Mouse (Mus musculus): Measurements from ENCODE around the gene Dapk1. TPM values are rescaled to one million over a fixed set of nuclear protein-coding genes. Genes with fewer than 3 reads are reported as not detected.
A peak's percentile ranks its signal among the peaks of the same experiment; 100 is the strongest.
"Not testable (repeated sequence)": the region's sequence is repeated elsewhere in the genome, so short reads cannot be mapped to it uniquely, and the experiment has no call there.

The Dapk1 gene
- 1 to 10 TPM; 1.4 to 1.8 TPM for polyA plus RNA-seq (2017; shearing (Covaris generic))

DNA sequence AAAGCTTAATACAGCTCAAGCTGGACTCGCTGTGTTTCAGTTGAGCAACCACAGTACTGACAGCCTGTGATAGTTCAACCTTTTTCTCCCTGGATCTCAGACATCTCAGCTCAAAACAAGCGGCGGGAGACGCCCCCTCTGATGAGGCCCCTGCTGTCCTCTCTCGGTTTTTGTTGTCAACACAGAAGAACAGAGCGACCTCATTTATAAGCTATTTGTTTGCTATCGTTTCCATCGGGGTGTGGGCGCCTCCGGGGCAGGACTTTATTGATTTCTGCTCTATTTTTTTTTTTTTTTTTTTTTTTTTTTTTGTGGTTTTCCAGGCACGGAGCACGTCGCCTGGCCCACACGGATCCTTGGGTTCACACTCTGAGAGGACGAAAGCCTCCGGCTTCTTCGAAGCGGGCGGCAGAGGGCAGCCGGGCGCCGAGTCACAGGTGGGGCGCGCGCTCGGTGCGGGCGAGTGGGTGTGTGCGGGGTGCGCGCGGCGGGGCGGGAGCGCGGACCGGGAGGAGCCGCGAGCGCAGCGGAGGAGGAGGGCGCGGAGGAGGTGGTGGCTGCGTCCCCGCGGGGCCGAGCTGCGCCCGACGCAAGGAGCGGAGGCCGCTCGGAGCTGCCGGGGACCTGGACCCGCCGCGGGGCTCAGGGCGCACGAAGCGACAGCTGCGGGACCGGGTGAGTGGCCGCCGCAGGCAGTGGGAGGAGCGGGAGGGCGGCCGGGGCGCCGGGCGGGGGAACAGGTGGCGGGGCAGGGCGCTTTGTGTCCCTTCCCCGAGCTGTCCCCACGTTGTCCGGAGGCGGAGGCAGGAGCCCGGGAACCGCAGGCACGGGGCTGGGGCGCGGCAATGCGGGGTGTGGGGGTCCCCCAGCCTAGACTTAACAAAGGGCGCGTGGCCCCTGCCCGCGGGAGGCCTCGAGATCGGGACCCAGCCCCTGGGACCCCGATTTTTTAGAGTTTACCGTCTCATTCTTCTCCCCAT is at the start of gene Dapk1:
TSS of gene Dapk1 (plus strand) at position 512 of the 980 bp plus-strand sequence.
- ATAC-seq: peak; percentile 71

DNA sequence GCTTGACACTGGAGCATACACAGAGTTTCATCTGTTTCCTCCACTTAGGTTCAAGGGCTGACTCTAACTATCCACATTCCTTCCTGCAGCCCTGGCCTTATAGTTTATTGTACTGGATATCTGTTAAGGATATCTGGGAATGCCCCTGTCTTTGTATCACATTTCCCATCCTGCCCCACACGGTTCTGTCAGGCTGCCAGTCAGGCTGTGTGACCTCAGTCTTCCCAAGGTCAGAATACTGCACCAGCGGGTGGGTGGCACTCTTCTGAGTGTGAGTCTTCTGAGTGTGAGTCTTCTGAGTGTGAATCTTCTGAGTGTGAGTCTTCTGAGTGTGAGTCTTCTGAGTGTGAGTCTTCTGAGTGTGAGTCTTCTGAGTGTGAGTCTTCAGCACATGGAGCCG is 48.4 kb upstream of the Dapk1 start:
- ATAC-seq: no peak

DNA sequence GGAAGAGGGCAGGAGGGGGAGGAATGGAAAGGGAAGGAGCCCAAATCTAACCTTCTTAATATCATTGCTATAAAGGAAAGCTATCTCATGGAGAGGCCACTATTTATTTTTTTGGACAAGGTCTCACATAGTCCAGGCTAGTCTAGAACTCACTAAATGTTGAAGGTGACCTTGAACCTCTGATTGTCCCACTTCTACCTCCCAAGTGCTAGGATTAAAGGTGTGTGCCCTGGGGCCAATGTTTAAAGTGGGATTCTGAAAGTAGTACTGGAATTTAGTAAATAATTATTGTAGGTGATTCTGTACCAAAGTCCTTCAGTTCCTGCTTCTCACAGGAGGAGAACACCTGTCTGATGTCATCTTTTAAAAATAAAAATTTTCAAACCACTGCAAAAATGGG is 45.3 kb upstream of the Dapk1 start:
- ATAC-seq: no peak

DNA sequence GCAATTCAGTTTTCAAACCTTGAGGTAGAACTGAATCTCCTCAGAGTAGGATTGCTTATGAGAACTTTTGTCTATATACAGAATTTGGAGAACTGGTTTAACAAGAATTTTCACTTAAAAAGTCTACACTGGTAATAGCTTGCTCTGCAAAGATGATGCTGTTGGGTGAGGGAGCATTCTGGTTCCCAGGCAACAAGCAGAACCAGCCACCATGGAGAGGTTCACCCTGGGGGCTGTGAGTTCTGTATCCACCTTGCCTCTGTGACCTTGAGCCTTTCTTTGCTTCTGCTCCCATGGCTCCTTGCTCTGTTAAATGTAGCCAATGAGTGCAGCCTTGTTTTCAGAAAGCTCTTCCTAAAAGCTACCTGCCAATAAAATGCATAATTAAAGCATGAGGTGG is 44.8 kb upstream of the Dapk1 start:
- ATAC-seq: no peak

DNA sequence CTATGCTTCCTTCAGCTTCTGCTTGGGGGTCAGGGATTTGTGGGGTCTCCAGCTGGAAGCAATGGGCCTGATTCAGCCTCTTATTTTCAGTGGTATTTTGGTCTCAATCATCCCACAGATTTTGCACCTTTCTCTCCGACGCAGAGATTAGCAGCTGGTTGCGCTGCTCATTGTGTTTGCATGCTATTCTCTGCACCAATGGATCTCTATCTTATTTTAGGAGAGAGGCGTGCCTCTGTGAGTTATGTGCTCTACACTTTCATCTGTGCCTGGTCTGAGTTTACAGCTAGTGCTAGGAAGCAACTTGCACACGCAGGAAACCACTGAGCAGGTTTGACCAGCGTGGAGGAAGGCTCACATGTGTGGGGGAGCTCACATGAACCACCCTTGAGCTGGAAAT is 37.4 kb upstream of the Dapk1 start:
- no peak for ATAC-seq

DNA sequence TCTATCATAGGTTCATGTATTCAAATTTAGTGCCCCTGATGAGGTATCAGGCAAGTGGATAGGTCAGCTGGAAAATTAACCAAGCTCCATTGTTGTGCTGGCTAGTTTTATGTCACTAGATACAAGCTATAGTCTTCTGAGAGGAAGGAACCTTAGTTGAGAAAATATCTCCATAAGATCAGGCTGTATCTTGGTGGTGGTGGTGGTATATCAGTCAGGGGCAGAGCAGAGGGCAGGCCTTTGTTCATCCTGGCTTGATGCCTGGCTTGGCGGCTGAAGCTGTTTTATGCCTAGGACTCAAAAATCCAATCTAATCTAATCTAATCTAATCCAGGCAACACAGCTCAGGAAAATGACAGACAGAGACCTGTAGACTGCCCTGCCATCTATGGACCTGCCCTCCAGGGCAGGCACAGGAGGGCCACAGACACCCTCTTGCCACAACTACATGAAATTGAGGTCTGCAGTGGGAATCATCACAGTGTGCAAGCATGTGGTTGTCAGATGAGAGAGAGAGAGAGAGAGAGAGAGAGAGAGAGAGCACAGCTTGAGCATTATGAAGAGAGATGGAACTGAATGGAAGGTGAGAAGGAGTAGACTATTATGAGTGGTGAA is 32.7 kb upstream of the Dapk1 start:
- ATAC-seq: no peak

DNA sequence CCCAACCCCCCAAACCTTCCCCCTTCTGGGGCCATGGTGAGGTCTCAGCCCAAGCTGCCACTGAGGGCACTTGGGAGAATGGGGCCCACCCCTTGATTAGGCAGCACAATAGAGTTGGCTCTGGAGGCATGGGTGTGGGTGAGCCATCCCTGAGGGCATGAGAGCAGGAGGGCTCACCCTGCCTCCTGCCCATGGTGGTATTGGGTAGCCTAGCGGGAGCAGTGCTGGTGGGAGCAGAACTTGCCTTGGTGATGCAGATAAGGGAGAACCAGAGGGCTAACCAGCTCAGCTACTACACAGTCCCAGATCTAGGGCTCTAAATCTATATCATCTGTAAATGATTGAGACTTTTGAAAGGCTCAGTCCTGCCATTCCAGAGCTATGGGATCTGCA is 32.2 kb upstream of the Dapk1 start:
- ATAC-seq: no peak

DNA sequence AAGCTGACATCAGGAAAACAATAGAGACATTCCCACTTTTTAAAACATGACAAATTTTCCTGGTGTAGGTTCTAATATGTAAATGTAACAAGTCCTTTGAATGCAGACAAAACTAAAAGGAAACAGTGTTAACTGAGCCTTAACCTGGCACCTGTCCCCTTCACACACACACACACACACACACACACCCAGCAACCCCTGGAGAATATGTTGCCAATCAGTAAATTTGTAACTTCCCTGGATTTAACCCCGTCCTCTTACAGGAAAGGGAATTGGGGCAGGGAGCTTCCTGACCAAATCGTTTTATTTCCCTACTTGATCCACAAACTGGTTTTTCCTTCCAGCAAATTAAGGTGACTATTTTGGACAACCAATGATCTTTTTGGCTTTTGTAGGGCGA is 28.2 kb upstream of the Dapk1 start:
- no peak for ATAC-seq

DNA sequence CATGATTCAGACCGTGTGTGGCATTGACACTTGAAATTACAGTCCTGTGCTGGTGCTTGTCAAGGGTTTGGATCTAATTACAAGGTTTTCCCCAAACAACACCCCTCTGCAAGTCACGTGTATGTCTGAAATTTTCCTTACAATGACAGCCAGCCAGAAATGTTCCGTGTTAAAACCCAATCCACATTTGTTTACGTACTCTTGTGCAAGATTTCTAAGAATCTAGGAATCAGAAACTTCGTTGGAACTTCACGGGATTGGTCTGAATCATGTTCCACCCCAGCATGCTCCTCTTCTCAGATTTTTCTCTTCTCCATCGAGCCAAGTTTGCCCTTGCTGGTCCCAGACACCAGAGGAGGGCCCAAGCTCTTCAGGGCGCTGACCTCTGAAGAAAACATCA is 27.8 kb upstream of the Dapk1 start:
- no peak for ATAC-seq

DNA sequence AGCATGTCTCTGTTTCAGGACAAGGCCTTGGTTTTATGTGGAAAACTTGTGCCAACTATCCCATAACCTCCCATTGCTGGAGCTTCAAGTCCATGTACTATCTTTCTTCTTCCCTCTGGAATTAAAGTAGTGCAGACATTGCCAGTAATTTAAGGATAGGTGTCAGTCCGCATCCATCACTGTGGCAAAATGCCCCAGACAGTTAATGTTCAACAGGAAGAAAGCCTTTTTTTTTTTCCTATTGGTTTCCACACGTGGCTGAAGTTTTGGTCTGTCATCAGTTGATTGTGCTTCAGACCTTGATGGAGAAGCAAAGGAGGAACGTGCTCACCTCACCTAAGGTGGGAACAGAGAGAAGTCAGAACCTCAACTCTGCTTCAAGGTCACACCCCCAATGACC is 23.2 kb upstream of the Dapk1 start:
- ATAC-seq: no peak

DNA sequence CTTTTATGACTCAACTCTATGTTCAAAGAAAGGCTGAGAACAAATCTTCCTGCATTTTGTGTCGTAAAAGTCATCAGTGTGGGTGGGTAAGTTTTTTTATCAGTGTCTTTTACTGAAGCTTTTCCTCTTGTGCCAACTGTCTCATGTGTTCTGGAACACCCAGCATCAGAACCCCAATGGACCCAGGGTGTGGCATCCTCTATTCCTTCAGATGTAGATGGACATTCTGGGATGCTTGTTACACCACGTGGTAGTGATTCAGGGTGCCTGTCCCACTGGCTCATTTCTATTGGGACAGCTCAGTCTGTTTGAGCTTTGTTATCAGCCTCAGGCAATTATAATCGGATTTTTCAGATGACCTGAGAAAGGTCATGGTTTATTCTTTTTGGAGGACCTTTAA is 6.9 kb upstream of the Dapk1 start:
- ATAC-seq: no peak

DNA sequence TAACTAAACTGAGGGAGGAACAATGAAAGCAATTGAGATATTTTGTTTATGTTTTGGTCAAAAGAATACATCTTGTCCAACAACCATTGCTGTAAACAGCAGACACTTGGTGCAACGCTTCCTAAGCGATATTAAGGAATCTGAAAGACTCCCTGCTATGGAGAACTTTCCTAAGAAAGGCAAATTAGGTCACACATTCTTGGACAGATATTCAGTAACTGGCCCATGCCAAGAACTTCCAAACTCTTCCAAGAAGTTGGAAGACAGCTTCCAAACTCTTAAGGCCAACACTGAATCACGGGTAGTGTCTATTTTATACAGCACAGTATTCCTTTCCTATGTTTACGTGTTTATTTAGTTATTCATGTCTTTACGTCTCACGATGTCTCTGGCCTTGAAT is 6.2 kb upstream of the Dapk1 start:
- ATAC-seq: no peak

DNA sequence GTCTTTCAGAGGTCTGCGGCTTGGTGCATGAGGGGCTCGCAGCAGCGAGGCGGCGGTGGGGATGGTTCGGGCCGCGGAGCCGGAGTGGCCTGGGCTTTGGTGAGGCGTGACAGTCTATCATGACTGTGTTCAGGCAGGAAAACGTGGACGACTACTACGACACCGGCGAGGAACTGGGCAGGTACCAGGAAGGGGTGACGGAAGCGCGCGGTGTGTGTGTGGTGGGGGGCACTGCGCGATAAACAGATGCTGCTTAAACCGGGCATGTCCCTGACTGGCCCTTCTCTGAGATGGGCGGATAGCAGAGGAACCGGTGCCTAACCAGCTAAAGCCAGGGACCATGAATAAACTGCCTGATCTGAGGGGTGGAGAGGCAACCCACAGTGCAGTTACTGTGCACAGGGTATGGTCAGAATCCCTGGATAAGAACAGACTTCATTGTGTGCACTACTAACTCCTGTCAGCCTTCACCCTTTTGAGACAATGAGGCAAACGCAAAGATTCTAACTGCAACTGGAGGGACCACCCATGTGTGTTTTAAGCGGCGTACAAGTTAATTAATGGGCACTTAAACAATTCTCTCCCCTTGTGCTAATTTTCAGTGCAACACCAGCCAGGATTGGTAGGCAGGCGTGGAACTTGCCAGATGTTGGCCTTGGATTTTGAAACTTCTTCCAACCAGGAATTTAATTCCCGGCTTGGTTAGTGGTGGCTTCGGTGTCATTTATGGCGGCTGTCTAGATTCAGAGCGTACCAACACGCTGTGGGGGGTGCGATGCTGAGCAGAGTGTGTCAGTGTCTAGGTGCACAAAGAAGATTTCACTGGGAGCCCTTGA is 887 bp downstream of the Dapk1 start:
- peak; percentile 65 for ATAC-seq

DNA sequence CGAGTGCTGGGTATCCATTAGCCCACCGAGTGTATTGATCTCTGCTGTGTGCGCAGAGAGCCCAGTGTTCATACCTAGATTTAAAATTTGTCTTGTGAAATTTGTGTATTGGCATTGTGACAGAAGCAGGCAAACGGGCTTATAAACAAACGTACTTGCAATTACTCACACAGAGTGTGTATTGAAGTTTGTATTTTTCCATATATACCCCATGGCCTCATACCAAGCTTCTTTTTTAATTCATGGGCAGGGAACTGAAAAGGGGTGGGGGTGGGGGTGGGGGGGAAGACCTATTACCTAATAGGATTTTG is 1.5 kb downstream of the Dapk1 start:
- no peak for ATAC-seq

DNA sequence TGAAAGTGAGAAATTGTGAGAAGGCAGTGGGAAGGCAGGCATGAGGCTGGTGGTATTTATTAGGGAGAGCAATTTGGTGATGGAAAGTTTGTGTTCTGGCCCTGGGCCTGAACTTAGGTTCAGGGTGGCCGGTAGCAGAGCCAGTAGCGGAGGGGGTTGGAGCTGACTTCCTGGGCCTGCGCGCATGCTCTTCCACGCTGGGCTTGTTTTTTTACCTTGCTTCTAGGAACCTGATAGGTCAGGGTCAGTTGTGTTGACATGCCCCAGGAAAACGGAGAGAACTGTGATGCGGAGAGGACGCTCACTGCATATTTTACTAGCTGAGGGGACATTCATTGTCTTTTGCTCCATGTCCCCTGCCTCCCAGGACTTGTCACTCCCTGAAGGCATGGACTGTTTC is 5.7 kb downstream of the Dapk1 start:
- no peak for ATAC-seq

DNA sequence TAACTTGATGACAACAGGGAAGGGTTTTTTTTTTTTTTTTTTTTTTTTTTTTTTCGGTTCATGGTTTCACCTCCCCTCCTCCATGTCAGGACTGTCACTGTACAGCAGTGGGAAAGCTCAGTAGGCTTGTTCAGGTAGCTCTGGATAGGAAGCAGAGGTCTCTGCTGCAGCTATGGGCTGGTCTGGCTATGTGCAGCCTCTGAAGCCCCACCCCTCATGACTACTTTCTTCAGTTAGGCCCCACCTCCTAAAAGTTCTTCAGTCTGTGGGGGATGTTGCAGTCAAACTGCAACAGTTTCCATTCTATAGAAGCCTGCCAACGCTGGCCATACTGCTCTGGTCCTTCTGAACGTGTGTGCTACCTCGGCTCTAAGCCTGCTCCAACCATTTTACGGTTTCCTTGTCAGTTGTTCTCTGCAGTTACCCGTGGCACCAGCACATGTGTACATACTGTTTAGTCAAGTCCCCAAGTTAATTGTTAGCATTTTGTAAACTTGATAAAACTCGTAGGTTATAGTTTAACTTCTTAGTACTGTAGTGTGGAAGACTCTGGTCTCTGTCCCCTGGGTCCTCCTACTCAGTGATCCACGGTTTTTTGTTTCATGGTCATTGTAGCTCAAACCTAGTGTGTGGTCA is 6.8 kb downstream of the Dapk1 start:
- ATAC-seq: no peak

DNA sequence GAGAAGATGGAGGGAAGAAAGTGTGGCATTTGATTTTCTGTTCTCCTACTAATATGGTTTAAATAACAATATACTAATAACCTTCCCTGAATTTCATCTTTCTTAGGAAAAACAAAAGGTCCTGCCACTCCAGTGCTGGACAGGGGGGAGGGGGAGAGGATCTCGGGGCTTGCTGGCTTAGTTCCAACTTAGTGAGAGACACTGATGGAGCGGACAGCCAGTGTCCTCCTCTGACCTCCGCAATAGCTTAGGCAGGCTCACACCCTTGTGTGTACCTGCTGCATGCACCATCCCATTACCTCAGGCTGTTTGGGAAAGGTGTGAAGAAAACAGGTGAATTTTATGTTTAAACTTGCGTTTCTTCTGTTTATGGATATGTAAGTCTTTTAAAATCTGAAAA is 7.5 kb downstream of the Dapk1 start:
- no peak for ATAC-seq

DNA sequence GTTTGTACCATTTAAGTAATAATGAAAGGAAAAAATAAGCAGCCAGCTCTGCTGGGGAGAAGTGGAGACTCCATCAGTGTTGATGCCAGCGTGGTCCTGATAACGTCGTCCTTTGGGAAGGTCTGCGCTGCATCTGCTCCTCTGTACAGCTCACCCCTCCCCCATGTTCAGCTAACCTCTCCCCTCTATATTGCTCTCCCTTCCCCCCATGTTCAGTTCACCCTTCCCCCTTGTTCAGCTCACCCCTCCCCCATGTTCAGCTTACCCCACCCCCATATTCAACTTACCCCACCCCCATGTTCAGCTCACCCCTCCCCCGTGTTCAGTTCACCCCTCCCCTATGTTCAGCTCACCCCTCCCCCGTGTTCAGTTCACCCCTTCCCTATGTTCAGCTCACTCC is 8.8 kb downstream of the Dapk1 start:
- no peak for ATAC-seq

DNA sequence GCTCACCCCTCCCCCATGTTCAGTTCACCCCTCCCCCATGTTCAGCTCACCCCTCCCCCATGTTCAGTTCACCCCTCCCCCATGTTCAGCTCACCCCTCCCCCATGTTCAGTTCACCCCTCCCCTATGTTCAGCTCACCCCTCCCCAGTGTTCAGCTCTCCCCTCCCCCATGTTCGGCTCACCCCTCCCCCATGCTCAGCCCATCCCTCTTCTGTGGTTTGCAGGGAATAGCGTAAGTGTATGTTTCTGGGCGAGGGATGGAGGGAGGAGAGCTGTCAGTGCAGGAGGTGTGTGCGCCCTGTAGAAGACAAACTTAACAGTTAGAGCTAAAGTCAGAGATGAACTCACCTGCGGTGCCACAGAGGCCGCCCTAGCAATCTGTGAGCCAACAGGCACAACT is 9.2 kb downstream of the Dapk1 start:
- not testable (repeated sequence) for ATAC-seq

DNA sequence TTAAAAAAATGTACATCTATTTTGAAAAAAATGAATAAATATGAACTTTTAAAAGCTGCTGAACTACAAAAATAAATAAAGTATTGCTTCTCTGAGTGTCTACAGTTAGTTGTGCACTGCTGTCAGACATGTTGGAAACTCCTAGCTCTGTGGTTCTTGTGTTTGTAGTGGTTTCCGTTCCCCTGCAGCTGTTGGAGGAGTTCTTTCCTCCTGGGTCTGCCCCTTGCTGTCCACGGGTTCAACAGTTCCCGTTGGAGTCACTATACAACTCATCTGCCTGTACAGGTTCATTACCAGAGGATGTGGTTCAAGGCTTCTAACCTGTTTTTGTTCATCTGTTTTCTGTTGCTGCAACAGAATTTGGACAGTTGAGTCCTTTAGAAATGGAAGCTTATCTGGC is 10.4 kb downstream of the Dapk1 start:
- no peak for ATAC-seq

DNA sequence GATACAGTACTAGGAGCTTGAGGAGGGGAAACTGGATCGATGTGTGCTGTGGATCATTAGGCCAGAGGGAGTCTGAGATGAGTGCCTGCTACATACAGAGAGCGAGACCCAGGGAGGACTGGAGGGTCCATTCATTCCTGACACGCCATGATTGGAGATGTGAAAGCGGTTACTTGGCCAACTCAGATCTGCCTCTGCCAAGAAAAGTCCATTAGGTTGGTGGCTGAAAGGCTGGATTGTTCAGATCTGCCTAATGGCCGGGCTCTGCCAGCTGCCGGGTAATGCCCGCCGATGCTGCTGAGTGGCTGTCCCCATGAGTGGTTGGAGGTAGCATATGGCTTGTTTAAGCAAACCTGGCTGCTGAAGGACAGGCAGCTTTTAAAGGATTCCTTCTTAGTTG is 12.4 kb downstream of the Dapk1 start:
- ATAC-seq: no peak

DNA sequence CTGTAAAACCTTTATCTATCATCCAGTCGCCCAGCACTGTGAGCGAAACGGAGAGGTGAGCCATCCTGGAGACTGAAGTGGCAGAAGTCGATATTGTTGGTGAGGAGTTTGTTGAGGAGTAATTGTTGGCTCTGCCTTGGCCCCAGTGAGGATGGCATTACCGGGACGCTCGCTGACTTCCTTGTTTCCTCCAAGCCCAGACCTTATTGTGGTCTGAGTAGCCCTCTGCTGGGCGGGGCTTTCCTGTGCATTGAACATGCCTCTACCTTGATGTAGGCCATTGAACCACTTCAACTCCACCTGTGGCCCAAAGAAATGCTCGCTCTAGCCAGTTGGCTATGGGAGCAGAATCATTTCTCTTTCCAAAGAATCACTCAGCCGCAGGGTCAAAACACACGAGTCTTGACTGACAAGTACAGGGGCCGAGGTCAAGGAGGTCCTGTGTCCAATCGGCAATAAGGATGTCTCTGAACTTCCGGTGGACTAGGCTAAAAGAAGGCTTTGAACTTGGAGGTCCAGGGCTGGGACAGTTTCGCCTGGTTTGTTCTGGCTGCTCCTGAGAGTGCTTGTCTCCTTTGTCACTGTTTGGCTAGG is 13.4 kb downstream of the Dapk1 start:
- ATAC-seq: no peak

DNA sequence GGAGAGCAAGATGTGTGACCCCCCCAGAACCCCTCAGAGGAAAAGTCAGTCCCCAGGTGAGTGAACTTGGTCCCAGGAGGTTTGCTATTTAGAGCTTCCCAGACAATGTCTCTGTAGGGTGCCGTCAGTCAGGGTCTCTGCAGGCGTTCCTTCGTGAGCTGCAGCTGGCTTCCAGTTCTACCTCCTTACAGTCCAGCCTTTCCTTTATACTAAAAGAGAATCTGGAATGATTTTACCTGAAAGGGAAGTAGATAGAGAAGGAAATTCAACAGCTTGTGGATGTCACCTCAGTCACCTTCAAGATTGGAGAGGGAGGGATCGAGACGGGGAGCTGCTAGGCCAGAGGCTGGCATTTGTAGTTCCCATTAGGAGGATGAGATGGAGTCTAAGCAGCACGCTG is 14.3 kb downstream of the Dapk1 start:
- no peak for ATAC-seq
